Mouse (Mus musculus) heart, postnatal 0 days (tissue): ENCODE measurements around the gene Dcun1d3.

Experiments
- CTCF ChIP-seq: IDR thresholded peaks from 2 replicates; pipeline ENCODE4 v1.5.1; 2016; ENCODE audit warnings: antibody characterized with exemption, control low read depth, low read depth
- EP300 ChIP-seq: IDR thresholded peaks from 2 replicates; pipeline ENCODE4 v1.6.1; 2016; ENCODE audit warnings: antibody characterized with exemption, low read depth

DNA sequence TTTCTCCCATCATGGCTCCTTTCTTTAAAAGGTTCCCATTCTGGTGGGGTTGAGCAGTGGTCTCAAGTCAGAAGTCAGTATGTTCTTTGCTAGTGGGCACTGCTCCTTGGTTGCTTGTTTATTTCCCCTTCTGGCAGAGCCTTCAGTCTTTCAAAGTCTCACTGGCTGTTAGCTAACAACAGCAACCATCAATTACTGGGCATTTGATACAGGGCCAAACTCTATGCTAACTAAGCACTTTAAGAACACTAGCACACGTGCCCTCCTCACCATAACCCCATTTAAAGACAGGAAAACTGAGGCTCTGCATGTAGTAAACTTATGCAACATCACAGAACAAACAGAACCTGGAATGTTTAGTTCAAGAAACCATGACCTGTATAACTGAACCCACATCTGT is 33.9 kb downstream of the Dcun1d3 start:
- TF ChIP-seq CTCF, result no peak
- no peak for TF ChIP-seq EP300
